Mouse (Mus musculus): ENCODE results near the gene Olfr18. TPM values are rescaled to one million over a fixed set of nuclear protein-coding genes. Genes with fewer than 3 reads are reported as not detected.

Gene Olfr18
- not detected in 2 replicates for polyA plus RNA-seq (2015; fragmentation: Nextera tagmentation; extraction: Ambion mirVana)

GRCm38 (mm10) chr9:20335994-20336393 is at the start of gene Olfr18:
Gene Olfr18, minus strand, starts transcription at chr9:20336094.
- Histone ChIP-seq H3K9me3 (ENCODE audit: low read length) (no peaks in the 10 kb centered on the region), H3K4me2 (ENCODE audit: low read depth, low read length) (no peak within 1 kb of the TSS), H3K27me3 (ENCODE audit: insufficient read depth, low read length) (no peaks in the 10 kb centered on the region), H3K4me1 (ENCODE audit: insufficient read depth) (no peaks in the 10 kb centered on the region), H3K27ac (ENCODE audit: low read depth) (no peak within 1 kb of the TSS), H3K36me3 (replicated peaks; ENCODE audit: insufficient read depth, low read length) (no peaks in the 10 kb centered on the region), H3K4me3 (ENCODE audit: low read depth, low read length) (no peak within 1 kb of the TSS), H3K9ac (replicated peaks) (no peak within 1 kb of the TSS)
- TF ChIP-seq EP300 (IDR thresholded peaks at IDR 0.05; ENCODE audit: low read depth): no peak
- TF ChIP-seq CTCF (IDR thresholded peaks at IDR 0.05; ENCODE audit: low read depth): no peak
- ATAC-seq (no peak), DNase-seq (no peak)

DNA sequence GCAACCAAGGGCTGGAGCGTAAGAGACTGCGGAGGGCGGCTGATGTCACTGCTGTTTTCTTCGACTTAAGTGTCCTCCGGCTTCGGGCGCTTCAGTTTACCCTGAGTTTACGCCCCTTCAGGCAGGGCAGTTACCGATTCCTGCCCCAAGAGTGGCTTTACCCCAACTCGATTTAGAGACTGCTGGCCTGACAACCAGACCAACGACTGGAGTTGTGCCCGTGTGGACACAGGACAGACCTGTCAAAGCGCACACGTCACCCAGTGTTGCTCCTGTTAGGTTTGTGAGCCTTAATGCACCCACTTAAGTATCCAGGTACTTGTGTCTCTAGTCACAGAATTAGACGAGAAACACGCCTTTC is 49.4 kb upstream of the Olfr18 start:
- 13% methylated on average over 16 of the region's 16 CpGs for WGBS (ENCODE audit: insufficient replicate concordance)
- Histone ChIP-seq H3K4me1 (ENCODE audit: insufficient read depth) (peaks cover 15% of the 10 kb centered on the region), H3K27me3 (ENCODE audit: insufficient read depth, low read length) (no peaks in the 10 kb centered on the region), H3K27ac (ENCODE audit: low read depth) (peak overlapping the region; percentile 67; the same call in 1 of the 2 replicates), H3K36me3 (replicated peaks; ENCODE audit: insufficient read depth, low read length) (no peaks in the 10 kb centered on the region), H3K9ac (replicated peaks) (peak overlapping the region; percentile 73), H3K4me3 (ENCODE audit: low read depth, low read length) (peak overlapping the region; percentile 65), H3K4me2 (ENCODE audit: low read depth, low read length) (peak overlapping the region; percentile 92), H3K9me3 (ENCODE audit: low read length) (no peaks in the 10 kb centered on the region)
- ATAC-seq: peak; percentile 69
- TF ChIP-seq EP300 (IDR thresholded peaks at IDR 0.05; ENCODE audit: low read depth) (no peak), CTCF (IDR thresholded peaks at IDR 0.05; ENCODE audit: low read depth) (no peak)
- DNase-seq: no peak

DNA sequence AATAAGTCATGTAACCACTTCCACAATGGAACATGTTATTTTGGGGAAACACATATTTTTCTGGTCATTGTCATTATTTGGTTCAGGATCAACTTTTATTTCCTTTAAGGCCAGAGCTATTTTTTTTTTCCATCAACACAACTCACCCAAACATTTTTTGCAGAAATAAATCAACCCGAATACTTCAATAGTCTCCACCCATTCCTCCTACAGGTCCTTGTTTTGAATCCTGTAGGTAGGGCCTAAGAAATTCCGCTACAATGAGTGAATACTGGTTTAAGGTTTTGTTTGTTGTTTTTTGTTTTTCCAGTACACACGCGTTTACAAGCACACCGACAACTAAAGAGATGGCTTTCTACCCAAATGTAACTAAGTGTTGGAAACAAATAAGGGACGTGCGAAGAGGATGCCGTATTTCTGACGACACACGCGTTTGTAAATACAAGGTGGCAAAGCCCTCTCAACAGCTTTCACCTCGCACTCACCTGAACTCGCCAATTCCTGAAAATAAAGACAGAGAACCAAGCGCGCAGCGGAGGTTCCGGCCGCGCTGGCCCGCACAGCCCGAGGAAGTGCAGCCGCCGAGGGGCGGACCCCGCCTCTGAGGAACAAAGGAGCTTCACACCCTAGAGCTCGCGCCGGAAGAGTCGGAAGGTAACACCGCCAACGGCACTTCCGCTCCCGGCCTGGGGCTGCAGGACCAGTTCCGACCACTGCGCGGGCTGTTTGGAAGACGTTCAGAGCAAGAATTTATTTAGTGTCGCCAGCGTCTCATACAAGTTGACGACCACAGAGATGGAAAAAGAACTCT is 48.8 kb upstream of the Olfr18 start, which contains the start of gene Zfp560:
Zfp560 (minus strand) TSS at position 646 of the 811 bp plus-strand sequence.
- H3K27me3 ChIP-seq (ENCODE audit: insufficient read depth, low read length): no peaks in the 10 kb centered on the region
- DNase-seq (peak; percentile 94), ATAC-seq (peak; percentile 100)
- H3K4me2 ChIP-seq (ENCODE audit: low read depth, low read length): peak within 1 kb of the TSS; percentile 92
- no peaks in the 10 kb centered on the region for H3K9me3 ChIP-seq (ENCODE audit: low read length)
- H3K9ac ChIP-seq (replicated peaks): peak within 1 kb of the TSS; percentile 73
- TF ChIP-seq CTCF (IDR thresholded peaks at IDR 0.05; ENCODE audit: low read depth): peak; percentile 75
- peak; percentile 44; the same call in 1 of the 2 replicates for TF ChIP-seq EP300 (IDR thresholded peaks at IDR 0.05; ENCODE audit: low read depth)
- peak within 1 kb of the TSS; percentile 65 for H3K4me3 ChIP-seq (ENCODE audit: low read depth, low read length)
- H3K36me3 ChIP-seq (replicated peaks; ENCODE audit: insufficient read depth, low read length): no peaks in the 10 kb centered on the region
- peaks cover 15% of the 10 kb centered on the region for H3K4me1 ChIP-seq (ENCODE audit: insufficient read depth)
- H3K27ac ChIP-seq (ENCODE audit: low read depth): peak within 1 kb of the TSS; percentile 67
- 2% methylated on average over 40 of the region's 40 CpGs for WGBS (ENCODE audit: insufficient replicate concordance)

DNA sequence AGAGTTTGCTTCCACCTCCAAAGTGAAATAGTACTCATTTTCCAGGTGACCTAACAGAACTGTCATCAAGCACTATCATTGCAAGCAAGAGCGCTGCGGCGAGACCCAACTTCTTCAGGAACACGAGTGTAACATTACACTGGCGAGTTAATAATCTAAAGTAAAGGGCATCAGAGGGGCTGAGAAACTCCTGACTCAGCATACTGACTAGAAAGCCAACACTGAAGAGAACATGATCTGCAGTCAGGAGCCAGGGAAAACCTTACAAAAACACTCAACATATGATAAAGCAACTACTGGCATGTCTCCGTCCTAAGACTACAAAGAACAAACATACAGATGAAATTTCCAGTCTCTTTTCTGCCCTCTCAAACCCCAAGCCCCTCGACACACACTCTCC is 47.8 kb upstream of the Olfr18 start:
- WGBS (ENCODE audit: insufficient replicate concordance): 89% methylated on average over 7 of the region's 7 CpGs
- ATAC-seq (no peak), DNase-seq (no peak)
- Histone ChIP-seq H3K27me3 (ENCODE audit: insufficient read depth, low read length) (no peaks in the 10 kb centered on the region), H3K4me1 (ENCODE audit: insufficient read depth) (peaks cover 15% of the 10 kb centered on the region), H3K4me2 (ENCODE audit: low read depth, low read length) (peak overlapping the region; percentile 92; the same call in 1 of the 2 replicates), H3K36me3 (replicated peaks; ENCODE audit: insufficient read depth, low read length) (no peaks in the 10 kb centered on the region), H3K27ac (ENCODE audit: low read depth) (no peak overlapping the region), H3K9ac (replicated peaks) (no peak overlapping the region), H3K4me3 (ENCODE audit: low read depth, low read length) (no peak overlapping the region), H3K9me3 (ENCODE audit: low read length) (no peaks in the 10 kb centered on the region)
- no peak for TF ChIP-seq EP300 (IDR thresholded peaks at IDR 0.05; ENCODE audit: low read depth)
- no peak for TF ChIP-seq CTCF (IDR thresholded peaks at IDR 0.05; ENCODE audit: low read depth)

- no peak for DNase-seq
- H3K9ac ChIP-seq (replicated peaks): no peak overlapping the region
- H3K9me3 ChIP-seq (ENCODE audit: low read length): no peaks in the 10 kb centered on the region
- H3K27me3 ChIP-seq (ENCODE audit: insufficient read depth, low read length): no peaks in the 10 kb centered on the region
- WGBS (ENCODE audit: insufficient replicate concordance): 90% methylated on average over 1 of the region's 1 CpGs
- 0 out of 2 replicates have a peak, but pooled peaks cover 2% of the 10 kb centered on the region for H3K36me3 ChIP-seq (replicated peaks; ENCODE audit: insufficient read depth, low read length)
- H3K4me3 ChIP-seq (ENCODE audit: low read depth, low read length): no peak overlapping the region
- H3K4me1 ChIP-seq (ENCODE audit: insufficient read depth): no peaks in the 10 kb centered on the region
- TF ChIP-seq EP300 (IDR thresholded peaks at IDR 0.05; ENCODE audit: low read depth) (no peak), CTCF (IDR thresholded peaks at IDR 0.05; ENCODE audit: low read depth) (no peak)
- no peak for ATAC-seq
- H3K27ac ChIP-seq (ENCODE audit: low read depth): no peak overlapping the region
- no peak overlapping the region for H3K4me2 ChIP-seq (ENCODE audit: low read depth, low read length)
These were observed 38.8 kb upstream of the Olfr18 start for GRCm38 (mm10) chr9:20374712-20375111.

DNA sequence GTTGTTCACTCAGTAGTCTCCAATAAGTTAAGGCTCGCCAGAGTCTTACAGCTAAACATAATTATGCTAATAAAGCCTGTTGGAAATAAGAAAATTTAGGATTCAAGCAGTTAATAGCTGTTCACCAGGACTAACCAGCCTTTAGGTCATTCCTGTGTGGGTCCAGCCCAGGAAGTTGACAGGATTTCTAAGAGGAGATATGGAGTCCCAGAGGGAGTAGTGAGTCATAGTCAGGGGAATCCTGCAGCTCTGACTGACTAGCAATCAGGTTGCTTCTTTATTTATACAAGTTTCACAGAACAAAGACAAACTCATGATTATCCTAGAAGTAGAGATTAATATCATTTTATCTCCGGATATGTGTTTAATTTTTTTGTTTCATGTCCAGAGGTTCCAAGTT is 31.4 kb upstream of the Olfr18 start:
- no peak for DNase-seq
- H3K4me1 ChIP-seq (ENCODE audit: insufficient read depth): no peaks in the 10 kb centered on the region
- TF ChIP-seq EP300 (IDR thresholded peaks at IDR 0.05; ENCODE audit: low read depth) (no peak), CTCF (IDR thresholded peaks at IDR 0.05; ENCODE audit: low read depth) (no peak)
- no peak overlapping the region for H3K9ac ChIP-seq (replicated peaks)
- H3K27me3 ChIP-seq (ENCODE audit: insufficient read depth, low read length): no peaks in the 10 kb centered on the region
- H3K4me2 ChIP-seq (ENCODE audit: low read depth, low read length): no peak overlapping the region
- no peak overlapping the region for H3K27ac ChIP-seq (ENCODE audit: low read depth)
- H3K4me3 ChIP-seq (ENCODE audit: low read depth, low read length): no peak overlapping the region
- peaks cover 6% of the 10 kb centered on the region; the same call in 1 of the 2 replicates for H3K9me3 ChIP-seq (ENCODE audit: low read length)
- ATAC-seq: no peak
- 77% methylated on average over 2 of the region's 2 CpGs for WGBS (ENCODE audit: insufficient replicate concordance)
- H3K36me3 ChIP-seq (replicated peaks; ENCODE audit: insufficient read depth, low read length): 0 out of 2 replicates have a peak, but pooled peaks cover 3% of the 10 kb centered on the region

Measured in liver, postnatal 0 days (tissue).